In the genomic region with DNA sequence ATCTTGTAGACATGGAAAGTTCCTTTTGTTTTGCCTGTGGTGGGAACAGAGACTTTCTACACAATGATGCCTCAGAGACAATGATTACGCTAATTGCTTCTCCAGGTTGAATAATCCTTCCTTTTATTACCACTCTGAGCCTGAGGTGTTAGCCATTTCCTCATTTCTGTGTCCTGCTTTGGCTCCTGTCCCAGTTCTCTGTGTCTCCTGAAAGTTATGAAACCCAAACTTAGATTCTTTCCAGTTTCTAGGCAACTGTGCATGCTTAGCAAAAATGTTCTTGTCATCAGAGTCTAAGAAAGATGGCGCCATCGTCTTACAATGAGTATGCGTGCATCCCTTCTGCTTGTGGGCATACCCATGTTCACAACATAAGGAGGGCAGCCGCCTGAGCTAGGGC, we compare ENCODE assay signal across 26 mouse cellular contexts. TPM values are rescaled to one million over a fixed set of nuclear protein-coding genes. Genes with fewer than 3 reads are reported as not detected.
DNase-seq lines count a peak whose midpoint lies in the region; ATAC-seq and TF ChIP-seq lines count a peak whose summit lies in the region.
"Had no signal": no experiment of that assay in that cellular context is flagged by ENCODE, and none has a peak within 500 bp of the region (broad histone marks: within the 10 kb centered on the region; RNA-seq: fewer than 3 reads in every experiment).

No protein-coding gene starts in this region.

- no peaks in the 10 kb centered on the region for H3K4me1 ChIP-seq in hindbrain, postnatal 0 days (ENCODE audit: insufficient read depth, low read length)
- no peaks in the 10 kb centered on the region for H3K4me1 ChIP-seq in hindbrain, embryonic 14.5 days (replicated peaks; ENCODE audit: control insufficient read depth, insufficient read depth, low read length)
- H3K4me1 ChIP-seq in midbrain, postnatal 0 days (ENCODE audit: insufficient read depth, low read length), result no peaks in the 10 kb centered on the region
- no peaks in the 10 kb centered on the region for H3K4me1 ChIP-seq in midbrain, embryonic 13.5 days (replicated peaks)
- H3K4me1 ChIP-seq: embryonic facial prominence, embryonic 13.5 days; forebrain, embryonic 10.5 days; hindbrain, embryonic 13.5 days; limb, embryonic 13.5 days had no signal

- no peaks in the 10 kb centered on the region for H3K27me3 ChIP-seq in hindbrain, postnatal 0 days (ENCODE audit: insufficient read depth, low read length)
- H3K27me3 ChIP-seq in hindbrain, embryonic 14.5 days (ENCODE audit: control insufficient read depth, insufficient read depth, low read length), result no peaks in the 10 kb centered on the region
- H3K27me3 ChIP-seq in midbrain, postnatal 0 days (ENCODE audit: insufficient read depth, low read length), result no peaks in the 10 kb centered on the region
- H3K27me3 ChIP-seq in midbrain, embryonic 13.5 days, result no peaks in the 10 kb centered on the region
- H3K27me3 ChIP-seq: CH12.LX; embryonic facial prominence, embryonic 13.5 days; hindbrain, embryonic 13.5 days had no signal

- H3K9ac ChIP-seq in hindbrain, postnatal 0 days (replicated peaks; ENCODE audit: low read length), result no peak overlapping the region
- H3K9ac ChIP-seq in hindbrain, embryonic 14.5 days, result no peak overlapping the region
- no peak overlapping the region for H3K9ac ChIP-seq in midbrain, postnatal 0 days (replicated peaks; ENCODE audit: low read length, poor library complexity, severe bottlenecking)
- H3K9ac ChIP-seq in midbrain, embryonic 13.5 days (replicated peaks), result no peak overlapping the region
- H3K9ac ChIP-seq: embryonic facial prominence, embryonic 13.5 days; hindbrain, embryonic 13.5 days; limb, embryonic 13.5 days had no signal

- peak; percentile 26 for DNase-seq in adrenal gland, postnatal 14 days
- no peak for DNase-seq in adrenal gland, adult 18-20 months (ENCODE audit: low spot score in 2 of 2)
- DNase-seq in hindbrain, postnatal 0 days (ENCODE audit: low spot score), result peak; percentile 36
- DNase-seq in hindbrain, embryonic 14.5 days (ENCODE audit: low spot score), result no peak
- peak; percentile 19 for DNase-seq in midbrain, postnatal 0 days (ENCODE audit: low spot score)
- no peak for DNase-seq in retina, embryonic 14.5 days (ENCODE audit: low spot score)
- DNase-seq: cerebellum, adult 11 months; cerebellum, postnatal 36 days; gastrocnemius, postnatal 14 days; kidney, postnatal 10 days; right cerebral cortex, postnatal 25 days had no signal

- WGBS in hindbrain, postnatal 0 days, result 62% methylated on average over 5 of the region's 5 CpGs
- WGBS in hindbrain, embryonic 14.5 days, result 78% methylated on average over 5 of the region's 5 CpGs
- WGBS in midbrain, postnatal 0 days, result 79% methylated on average over 5 of the region's 5 CpGs
- 80% methylated on average over 5 of the region's 5 CpGs for WGBS in midbrain, embryonic 13.5 days

- no peaks in the 10 kb centered on the region for H3K9me3 ChIP-seq in hindbrain, postnatal 0 days (ENCODE audit: low read length)
- no peaks in the 10 kb centered on the region for H3K9me3 ChIP-seq in hindbrain, embryonic 14.5 days (ENCODE audit: control insufficient read depth, low read length)
- H3K9me3 ChIP-seq in midbrain, postnatal 0 days (ENCODE audit: low read length), result no peaks in the 10 kb centered on the region
- H3K9me3 ChIP-seq in midbrain, embryonic 13.5 days, result no peaks in the 10 kb centered on the region
- H3K9me3 ChIP-seq: embryonic facial prominence, embryonic 13.5 days; forebrain, embryonic 10.5 days; hindbrain, embryonic 13.5 days; limb, embryonic 13.5 days; megakaryocyte, embryonic 14.5 days had no signal

- TF ChIP-seq CTCF in hindbrain, postnatal 0 days (IDR thresholded peaks at IDR 0.05; ENCODE audit: low read depth), result no peak
- TF ChIP-seq CTCF in midbrain, postnatal 0 days (IDR thresholded peaks at IDR 0.05), result no peak

- no peak for ATAC-seq in hindbrain, postnatal 0 days
- no peak for ATAC-seq in hindbrain, embryonic 14.5 days (ENCODE audit: low FRiP score)
- ATAC-seq in midbrain, postnatal 0 days (ENCODE audit: low FRiP score), result no peak
- no peak for ATAC-seq in midbrain, embryonic 13.5 days
- peak; percentile 37 for ATAC-seq in megakaryocyte progenitor cell, adult 5-6 weeks (replicated peaks; ENCODE audit: poor library complexity)
- ATAC-seq: activated CD4-positive, CD25-positive, alpha-beta regulatory T cell, adult 4 months; intestine, embryonic 16.5 days; midbrain, embryonic 16.5 days had no signal

- no peak overlapping the region for H3K27ac ChIP-seq in hindbrain, postnatal 0 days
- no peak overlapping the region for H3K27ac ChIP-seq in hindbrain, embryonic 14.5 days
- H3K27ac ChIP-seq in midbrain, postnatal 0 days (ENCODE audit: low read depth, low read length), result no peak overlapping the region
- H3K27ac ChIP-seq in midbrain, embryonic 13.5 days, result no peak overlapping the region
- H3K27ac ChIP-seq: embryonic facial prominence, embryonic 13.5 days; forebrain, embryonic 10.5 days; hindbrain, embryonic 13.5 days; left cerebral cortex, adult 2 months; limb, embryonic 13.5 days had no signal

- H3K4me2 ChIP-seq in hindbrain, postnatal 0 days (ENCODE audit: low read depth, low read length), result no peak overlapping the region
- no peak overlapping the region for H3K4me2 ChIP-seq in hindbrain, embryonic 14.5 days (replicated peaks)
- H3K4me2 ChIP-seq in midbrain, postnatal 0 days (ENCODE audit: low read depth, low read length, poor library complexity, severe bottlenecking), result no peak overlapping the region
- H3K4me2 ChIP-seq in midbrain, embryonic 13.5 days (replicated peaks), result no peak overlapping the region
- H3K4me2 ChIP-seq: embryonic facial prominence, embryonic 13.5 days; hindbrain, embryonic 13.5 days; limb, embryonic 13.5 days had no signal

- H3K36me3 ChIP-seq in hindbrain, postnatal 0 days (ENCODE audit: insufficient read depth, low read length), result no peaks in the 10 kb centered on the region
- H3K36me3 ChIP-seq in hindbrain, embryonic 14.5 days (replicated peaks; ENCODE audit: control insufficient read depth, insufficient read depth), result no peaks in the 10 kb centered on the region
- H3K36me3 ChIP-seq in midbrain, postnatal 0 days (ENCODE audit: insufficient read depth, low read length), result no peaks in the 10 kb centered on the region
- H3K36me3 ChIP-seq in midbrain, embryonic 13.5 days, result no peaks in the 10 kb centered on the region
- H3K36me3 ChIP-seq: embryonic facial prominence, embryonic 13.5 days; forebrain, embryonic 10.5 days; hindbrain, embryonic 13.5 days; limb, embryonic 13.5 days had no signal

- H3K4me3 ChIP-seq in hindbrain, postnatal 0 days (ENCODE audit: low read length), result no peak overlapping the region
- H3K4me3 ChIP-seq in hindbrain, embryonic 14.5 days (replicated peaks; ENCODE audit: low read length), result no peak overlapping the region
- no peak overlapping the region for H3K4me3 ChIP-seq in midbrain, postnatal 0 days (ENCODE audit: low read depth, low read length)
- no peak overlapping the region for H3K4me3 ChIP-seq in midbrain, embryonic 13.5 days (replicated peaks)
- H3K4me3 ChIP-seq: embryonic facial prominence, embryonic 13.5 days; forebrain, embryonic 10.5 days; hindbrain, embryonic 13.5 days; left cerebral cortex, adult 2 months; limb, embryonic 13.5 days; megakaryocyte, embryonic 14.5 days had no signal

RNA-seq across cellular contexts. Expression of a gene that starts 8.6 kb away (rescaled TPM):
- 0.26 TPM in 2 replicates for total RNA-seq in adrenal gland, postnatal 14 days (2021)
- total RNA-seq in adrenal gland, adult 18-20 months (2021), result under 1 TPM in 1 of 2 experiments, not detected in 1; 0.36 TPM
- 40.5 and 45.9 TPM in 2 replicates for total RNA-seq in hindbrain, postnatal 0 days (2014; rRNA removed)
- polyA plus RNA-seq in hindbrain, postnatal 0 days (2015; fragmentation: Nextera tagmentation; extraction: Ambion mirVana), result 69.2 and 74.4 TPM in 2 replicates
- polyA plus RNA-seq in hindbrain, embryonic 14.5 days (2014; fragmentation: Nextera tagmentation; extraction: Ambion mirVana), result 16.8 and 18.5 TPM in 2 replicates
- 35.7 and 37.1 TPM in 2 replicates for total RNA-seq in midbrain, postnatal 0 days (2014; rRNA removed)
- 49.9 and 58.1 TPM in 2 replicates for polyA plus RNA-seq in midbrain, postnatal 0 days (2015; fragmentation: Nextera tagmentation; extraction: Ambion mirVana)
- polyA plus RNA-seq in midbrain, embryonic 13.5 days (2015; fragmentation: Nextera tagmentation; extraction: Ambion mirVana), result 2.2 and 2.5 TPM in 2 replicates
- not detected in 2 replicates for total RNA-seq in megakaryocyte progenitor cell, adult 5-6 weeks (2015)
- total RNA-seq in megakaryocyte progenitor cell, adult 5-6 weeks (2017), result not detected in 2 replicates
- polyA plus RNA-seq: activated CD4-positive, CD25-positive, alpha-beta regulatory T cell, adult 4 months; embryonic facial prominence, embryonic 13.5 days; forebrain, embryonic 10.5 days; liver, embryonic 16.5 days; stomach, embryonic 16.5 days had no signal

RNA-seq across cellular contexts. Expression of a gene that starts 26.0 kb away (rescaled TPM):
- 30.9 and 37.3 TPM in 2 replicates for total RNA-seq in adrenal gland, postnatal 14 days (2021)
- 10 to 100 TPM; 18.3 to 18.5 TPM for total RNA-seq in adrenal gland, adult 18-20 months (2021)
- total RNA-seq in hindbrain, postnatal 0 days (2014; rRNA removed), result 12.5 and 13.1 TPM in 2 replicates
- 3.6 and 4.5 TPM in 2 replicates for polyA plus RNA-seq in hindbrain, postnatal 0 days (2015; fragmentation: Nextera tagmentation; extraction: Ambion mirVana)
- polyA plus RNA-seq in hindbrain, embryonic 14.5 days (2014; fragmentation: Nextera tagmentation; extraction: Ambion mirVana), result 4.8 and 5.9 TPM in 2 replicates
- 10.1 and 12.6 TPM in 2 replicates for total RNA-seq in midbrain, postnatal 0 days (2014; rRNA removed)
- polyA plus RNA-seq in midbrain, postnatal 0 days (2015; fragmentation: Nextera tagmentation; extraction: Ambion mirVana), result 3.6 and 4.0 TPM in 2 replicates
- polyA plus RNA-seq in midbrain, embryonic 13.5 days (2015; fragmentation: Nextera tagmentation; extraction: Ambion mirVana), result 4.0 and 4.9 TPM in 2 replicates
- total RNA-seq in megakaryocyte progenitor cell, adult 5-6 weeks (2015), result 0.17 and 0.86 TPM in 2 replicates
- total RNA-seq in megakaryocyte progenitor cell, adult 5-6 weeks (2017), result 0.30 TPM in 1 of 2 replicates, not detected in the other
- total RNA-seq: CH12.LX had no signal
- polyA plus RNA-seq: activated CD4-positive, CD25-positive, alpha-beta regulatory T cell, adult 4 months had no signal

RNA-seq across cellular contexts. Expression of a gene that starts 27.5 kb away (rescaled TPM):
- total RNA-seq in adrenal gland, postnatal 14 days (2021), result 2.9 and 4.2 TPM in 2 replicates
- total RNA-seq in adrenal gland, adult 18-20 months (2021), result 1 to 10 TPM; 1.9 to 2.0 TPM
- 5.5 and 6.9 TPM in 2 replicates for total RNA-seq in hindbrain, postnatal 0 days (2014; rRNA removed)
- polyA plus RNA-seq in hindbrain, postnatal 0 days (2015; fragmentation: Nextera tagmentation; extraction: Ambion mirVana), result 7.1 and 7.4 TPM in 2 replicates
- 6.6 and 7.0 TPM in 2 replicates for polyA plus RNA-seq in hindbrain, embryonic 14.5 days (2014; fragmentation: Nextera tagmentation; extraction: Ambion mirVana)
- 5.0 and 5.4 TPM in 2 replicates for total RNA-seq in midbrain, postnatal 0 days (2014; rRNA removed)
- polyA plus RNA-seq in midbrain, postnatal 0 days (2015; fragmentation: Nextera tagmentation; extraction: Ambion mirVana), result 6.8 and 8.6 TPM in 2 replicates
- polyA plus RNA-seq in midbrain, embryonic 13.5 days (2015; fragmentation: Nextera tagmentation; extraction: Ambion mirVana), result 10.8 and 10.9 TPM in 2 replicates
- total RNA-seq in megakaryocyte progenitor cell, adult 5-6 weeks (2015), result 15.9 and 20.4 TPM in 2 replicates
- total RNA-seq in megakaryocyte progenitor cell, adult 5-6 weeks (2017), result 12.9 and 17.9 TPM in 2 replicates

RNA-seq across cellular contexts. Expression of a gene that starts 57.3 kb away (rescaled TPM):
- total RNA-seq in adrenal gland, postnatal 14 days (2021), result 0.30 and 0.53 TPM in 2 replicates
- 1 to 10 TPM in 1 of 2 experiments, under 1 TPM in 1; 0.64 to 1.7 TPM for total RNA-seq in adrenal gland, adult 18-20 months (2021)
- 2.0 and 2.8 TPM in 2 replicates for total RNA-seq in hindbrain, postnatal 0 days (2014; rRNA removed)
- polyA plus RNA-seq in hindbrain, postnatal 0 days (2015; fragmentation: Nextera tagmentation; extraction: Ambion mirVana), result 1.5 and 1.6 TPM in 2 replicates
- polyA plus RNA-seq in hindbrain, embryonic 14.5 days (2014; fragmentation: Nextera tagmentation; extraction: Ambion mirVana), result 13.3 and 20.5 TPM in 2 replicates
- 2.8 and 2.9 TPM in 2 replicates for total RNA-seq in midbrain, postnatal 0 days (2014; rRNA removed)
- polyA plus RNA-seq in midbrain, postnatal 0 days (2015; fragmentation: Nextera tagmentation; extraction: Ambion mirVana), result 0.88 and 1.0 TPM in 2 replicates
- 20.5 and 22.4 TPM in 2 replicates for polyA plus RNA-seq in midbrain, embryonic 13.5 days (2015; fragmentation: Nextera tagmentation; extraction: Ambion mirVana)
- 0.07 and 0.32 TPM in 2 replicates for total RNA-seq in megakaryocyte progenitor cell, adult 5-6 weeks (2015)
- 0.10 TPM in 1 of 2 replicates, not detected in the other for total RNA-seq in megakaryocyte progenitor cell, adult 5-6 weeks (2017)
- total RNA-seq: gastrocnemius, postnatal 14 days had no signal
- polyA plus RNA-seq: activated CD4-positive, CD25-positive, alpha-beta regulatory T cell, adult 4 months; heart, embryonic 16.5 days; stomach, embryonic 16.5 days had no signal

Comparison
In these comparisons a context has a peak if more than half of its experiments do, and no peak if none do; other contexts are left out.
1. DNase-seq: peak in adrenal gland, postnatal 14 days (single experiment), hindbrain, postnatal 0 days (single experiment) and midbrain, postnatal 0 days (single experiment); none in adrenal gland, adult 18-20 months (0 of 2), hindbrain, embryonic 14.5 days (single experiment) and retina, embryonic 14.5 days (single experiment).
2. RNA of a gene that starts 8.6 kb away (total RNA-seq): 40.5 to 45.9 TPM in hindbrain, postnatal 0 days and 35.7 to 37.1 TPM in midbrain, postnatal 0 days; 0.36 TPM in adrenal gland, adult 18-20 months, 0.26 TPM in adrenal gland, postnatal 14 days and not detected in megakaryocyte progenitor cell, adult 5-6 weeks; every median in the first group is over 10 times any median in the second.